Mouse (Mus musculus) lung, postnatal 0 days (tissue): Measurements from ENCODE around the gene Supt3.

ENCODE experiments used
- CTCF ChIP-seq: IDR thresholded peaks from 2 replicates; pipeline ENCODE4 v1.5.1; 2016; ENCODE audit warnings: antibody characterized with exemption, mild to moderate bottlenecking
- EP300 ChIP-seq: IDR thresholded peaks from 2 replicates; pipeline ENCODE4 v1.6.1; 2016; ENCODE audit warnings: antibody characterized with exemption, mild to moderate bottlenecking, control low read depth

DNA sequence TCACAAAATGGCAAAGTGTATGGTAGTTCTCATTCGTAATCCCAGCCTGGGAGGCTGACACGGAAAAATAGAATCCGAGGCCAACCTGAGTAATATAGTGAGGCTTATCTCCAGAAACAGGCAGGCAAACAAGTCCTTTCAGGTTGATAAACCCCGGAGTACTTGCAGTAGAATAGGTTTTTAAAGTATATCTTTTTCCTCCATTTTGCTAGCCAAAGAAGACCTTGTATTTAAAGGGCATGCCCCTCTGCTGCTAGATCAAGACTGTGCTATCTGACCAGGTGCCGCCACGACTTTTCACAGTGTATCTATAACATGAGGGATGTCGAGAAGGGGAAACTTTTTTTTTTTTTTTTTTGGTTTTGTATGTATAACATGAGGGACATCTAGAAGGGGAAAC lies 324.1 kb downstream of the Supt3 start:
- TF ChIP-seq EP300 (no peak), CTCF (no peak)
